Mouse (Mus musculus): ENCODE measurements at regions not wholly inside any gene's neighbourhood (a gene's known extent, or its start where the extent isn't known, plus 50 kb on each side); places are given as distances from the start of the nearest gene placed in this dataset.

GRCm38 (mm10) chr5:118494649-118495477, 65.6 kb upstream of the Med13l start:
- no peak for DNase-seq (ENCODE audit: low read depth, low spot score)

GRCm38 (mm10) chr5:118495478-118495760, 65.1 kb upstream of the Med13l start:
- no peak for DNase-seq (ENCODE audit: low read depth, low spot score)

GRCm38 (mm10) chr5:118501624-118502023, 58.9 kb upstream of the Med13l start:
- no peak for DNase-seq (ENCODE audit: low read depth, low spot score)

- no peak for DNase-seq (ENCODE audit: low read depth, low spot score)
Measured at GRCm38 (mm10) chr5:118502991-118503390, 57.5 kb upstream of the Med13l start.

GRCm38 (mm10) chr5:118504170-118504569, 56.3 kb upstream of the Med13l start:
- no peak for DNase-seq (ENCODE audit: low read depth, low spot score)

- no peak for DNase-seq (ENCODE audit: low read depth, low spot score)
Measured at GRCm38 (mm10) chr5:118504926-118505325, 55.6 kb upstream of the Med13l start.

- no peak for DNase-seq (ENCODE audit: low read depth, low spot score)
Measured at GRCm38 (mm10) chr5:118509871-118510270, 50.6 kb upstream of the Med13l start.
